Mouse (Mus musculus) left cerebral cortex, postnatal 14 days (tissue): ENCODE measurements around the gene Cxcl13. TPM values are rescaled to one million over a fixed set of nuclear protein-coding genes. Genes with fewer than 3 reads are reported as not detected.

Experiments
- DNase-seq, 2 experiments: peaks; one replicate each; pipeline ENCODE4 v3.0.0; 2021 to 2022; ENCODE audit warnings: low spot score in 2 of 2, mixed read lengths in 1 of 2
- intact Hi-C: fragments of 180-260 bp; cut with DNase I; formaldehyde crosslinking; loops from one replicate; pipeline ENCODE4 v1.15.1; 2025
- total RNA-seq, 2 experiments: library from RNA; stranded (reverse); gene quantifications; 2 replicates each; pipeline ENCODE4 v1.2.3; 2021

The Cxcl13 gene
- total RNA-seq, 2 experiments from 2014 or later: not detected

DNA sequence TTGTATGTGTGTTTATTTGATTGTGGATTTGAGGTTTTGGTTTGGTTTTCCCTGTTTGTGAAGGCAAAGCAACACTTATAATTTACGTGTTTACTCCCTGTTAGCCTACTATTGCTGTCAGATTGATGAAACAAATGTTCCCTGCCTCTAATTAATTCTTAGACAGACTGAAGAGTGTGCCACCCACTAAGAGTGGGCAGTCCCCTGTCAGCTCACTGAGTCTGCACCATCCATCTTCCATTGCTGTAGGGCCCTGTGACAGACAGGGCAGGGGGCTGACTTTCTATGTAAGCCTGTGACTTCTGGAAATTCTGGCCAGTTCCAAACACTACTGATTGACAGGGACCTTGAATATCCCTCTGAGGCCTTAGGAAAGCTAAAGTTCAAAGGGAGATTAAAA is 19.5 kb downstream of the Cxcl13 start:
- no peak for DNase-seq
- intact Hi-C loops: no loop called here

DNA sequence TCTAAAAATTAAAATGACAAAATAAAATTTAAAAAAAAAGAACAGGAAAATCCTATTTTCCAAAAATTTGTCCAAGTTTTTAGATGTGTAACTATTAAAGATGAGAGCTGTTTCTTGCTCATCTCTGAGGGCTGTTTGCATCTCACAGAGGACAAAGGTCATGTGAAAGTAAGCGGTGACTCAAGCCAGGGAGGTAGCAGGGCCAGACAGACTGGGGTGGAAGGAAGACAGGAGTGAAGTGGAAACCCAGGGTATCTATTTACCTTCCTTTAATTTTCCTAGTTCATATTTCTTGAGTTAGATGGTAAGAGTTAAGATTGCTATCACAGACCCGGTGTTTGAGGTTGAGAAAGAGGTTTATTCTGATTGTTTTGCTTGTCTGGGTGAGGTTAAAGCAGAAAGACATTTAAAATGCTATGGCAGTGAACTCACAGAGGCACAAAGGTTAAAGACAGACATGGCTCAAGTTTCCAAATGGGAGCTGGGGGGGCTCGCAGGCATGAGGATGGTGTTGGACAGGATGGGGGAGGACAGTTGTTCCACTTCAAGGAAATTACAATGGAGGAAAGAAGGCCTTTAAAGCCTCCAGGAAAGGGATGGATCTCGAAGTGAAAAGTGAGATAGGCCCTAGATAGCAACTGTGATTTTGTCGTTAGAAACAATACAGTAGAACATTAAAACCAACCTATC is 27.2 kb downstream of the Cxcl13 start:
- no peak for DNase-seq
- intact Hi-C loops: no loop called here

DNA sequence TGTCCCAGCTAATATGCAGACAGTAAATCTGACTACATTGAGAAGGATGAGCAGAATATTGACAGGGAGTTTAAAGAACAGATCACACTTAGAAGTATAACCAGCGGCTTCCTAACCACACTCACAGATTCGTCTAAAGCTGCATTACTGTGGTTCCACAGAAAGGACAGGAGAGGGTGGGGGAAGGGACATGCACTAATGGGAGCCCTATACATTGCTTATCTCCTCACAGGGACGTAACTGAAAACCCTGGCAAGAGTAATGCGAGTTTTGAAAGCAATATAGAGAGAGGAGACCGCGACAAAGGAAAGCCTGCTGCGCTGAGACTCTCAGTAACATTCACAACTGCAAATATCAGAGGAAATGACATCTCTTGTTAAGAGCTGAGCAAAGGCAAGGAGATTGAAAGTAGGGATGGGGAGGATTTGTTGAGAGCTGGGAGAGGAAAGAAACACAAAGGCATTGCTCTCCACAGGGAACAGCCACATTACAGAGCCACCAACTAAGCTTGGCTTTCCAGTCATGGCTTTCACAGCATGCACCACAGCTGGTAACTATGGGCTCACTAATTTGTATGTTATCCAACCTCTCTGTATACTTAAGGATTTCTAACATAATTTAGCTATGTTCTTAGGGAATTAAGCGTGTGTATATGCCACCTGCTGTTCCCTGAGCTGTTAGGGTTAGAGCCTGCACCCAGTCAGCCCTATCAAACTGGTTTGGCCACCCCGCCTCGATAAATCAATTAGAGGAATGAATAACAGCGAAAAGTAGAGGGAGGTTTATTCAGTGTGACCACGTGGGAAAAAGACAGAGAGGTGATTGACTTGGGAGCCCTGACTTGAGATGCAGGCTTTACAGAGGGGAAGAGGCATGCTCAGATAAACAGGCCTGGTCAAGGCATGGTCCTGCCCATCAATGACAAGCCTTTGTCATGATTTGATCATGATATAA is 34.9 kb downstream of the Cxcl13 start:
- intact Hi-C loops: no loop called here
- DNase-seq: no peak

DNA sequence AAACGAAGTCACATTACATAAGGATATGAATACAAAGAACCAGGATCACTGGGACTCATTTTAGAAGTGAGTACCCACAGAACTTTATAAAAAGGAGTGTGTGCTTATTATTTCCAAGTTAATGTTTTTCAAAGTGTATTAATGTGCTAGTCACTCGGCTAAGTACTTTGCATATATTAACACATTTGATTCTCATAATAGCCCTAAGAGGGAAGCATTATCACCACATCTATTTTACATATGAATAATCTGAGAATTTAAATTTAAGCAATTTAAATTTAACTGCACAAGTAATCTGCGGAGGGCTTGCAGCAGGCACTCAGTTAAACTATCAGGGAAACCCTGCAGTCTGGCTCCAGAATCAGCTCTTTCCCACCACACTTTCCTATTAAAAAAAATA is 40.5 kb downstream of the Cxcl13 start:
- intact Hi-C loops: no loop called here
- DNase-seq: no peak

GRCm38 (mm10) chr5:96003348-96003747 is 46.6 kb downstream of the Cxcl13 start:
- no peak for DNase-seq
- intact Hi-C loops: no loop called here

DNA sequence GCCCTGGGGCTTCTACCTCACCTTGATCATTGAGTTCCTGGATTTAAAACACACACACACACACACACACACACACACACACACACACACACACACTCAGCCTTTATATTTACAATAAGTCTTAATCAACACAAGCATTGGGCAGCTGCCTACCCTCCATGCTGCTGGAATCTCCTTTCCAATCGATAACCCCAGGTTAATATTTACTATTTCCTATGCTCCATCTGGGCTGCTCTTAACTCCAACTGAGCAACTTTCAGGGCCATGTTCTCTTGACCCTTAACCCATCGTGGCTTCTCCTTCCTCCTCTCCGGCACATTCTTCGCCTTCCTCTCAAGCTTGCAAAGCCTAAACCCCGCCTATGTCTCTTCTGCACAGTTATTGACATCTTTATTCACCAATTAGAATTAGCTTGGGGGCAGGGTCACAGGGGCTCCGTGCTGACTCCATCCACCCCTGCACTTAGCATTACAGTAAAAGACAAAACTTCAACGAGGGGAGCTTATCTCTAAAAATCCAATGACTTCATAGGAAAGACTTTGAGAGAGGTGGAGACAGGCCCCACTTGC is 51.6 kb downstream of the Cxcl13 start:
- intact Hi-C loops: no loop called here
- no peak for DNase-seq

GRCm38 (mm10) chr5:96009076-96009475 is 52.3 kb downstream of the Cxcl13 start:
- DNase-seq: no peak
- intact Hi-C loops: no loop called here

Other genes starting within 250 kb of the Cxcl13 start
- gene Gm7978, start 220.8 kb upstream of the Cxcl13 start, total RNA-seq: not detected
- gene Gm7982, start 214.9 kb upstream of the Cxcl13 start, total RNA-seq: not detected
- not detected for gene E330014E10Rik, start 181.0 kb upstream of the Cxcl13 start, total RNA-seq
- gene Cnot6l, start 207.2 kb downstream of the Cxcl13 start, total RNA-seq: 10 to 100 TPM; 67.1 to 69.6 TPM